21 mouse cellular contexts compared by ENCODE assay signal in genomic region chr11:95579455-95579854, GRCm38 (mm10). TPM values are rescaled to one million over a fixed set of nuclear protein-coding genes. Genes with fewer than 3 reads are reported as not detected.
DNase-seq lines count a peak whose midpoint lies in the region; ATAC-seq lines count a peak whose summit lies in the region.
"Had no signal": no experiment of that assay in that cellular context is flagged by ENCODE, and none has a peak within 500 bp of the region (broad histone marks: within the 10 kb centered on the region; RNA-seq: fewer than 3 reads in every experiment).

No protein-coding gene starts in this region.

- no peak for ATAC-seq in embryonic facial prominence, embryonic 13.5 days (ENCODE audit: insufficient number of reproducible peaks, insufficient read depth, low FRiP score, low TSS enrichment, low read depth)
- ATAC-seq in limb, embryonic 11.5 days (ENCODE audit: insufficient number of reproducible peaks, low FRiP score, low TSS enrichment, low read depth): no peak
- ATAC-seq in limb, embryonic 13.5 days (ENCODE audit: low FRiP score, low read depth): 0 out of 2 replicates have a peak, but pooled peaks have one; percentile 35
- ATAC-seq: activated CD4-positive, CD25-positive, alpha-beta regulatory T cell, adult 4 months; forebrain, embryonic 13.5 days; forebrain, embryonic 15.5 days; Patski had no signal

- no peaks in the 10 kb centered on the region for H3K36me3 ChIP-seq in embryonic facial prominence, embryonic 10.5 days (replicated peaks)
- 0 out of 2 replicates have a peak, but pooled peaks cover 5% of the 10 kb centered on the region for H3K36me3 ChIP-seq in embryonic facial prominence, embryonic 13.5 days
- H3K36me3 ChIP-seq in limb, embryonic 11.5 days (ENCODE audit: control insufficient read depth, insufficient read depth, low read length): no peaks in the 10 kb centered on the region
- H3K36me3 ChIP-seq in limb, embryonic 13.5 days: no peaks in the 10 kb centered on the region; the same call in 1 of the 2 replicates
- H3K36me3 ChIP-seq: forebrain, embryonic 15.5 days had no signal

- DNase-seq in embryonic facial prominence, embryonic 10.5 days (ENCODE audit: low spot score): no peak
- DNase-seq in limb, embryonic 11.5 days (ENCODE audit: low spot score): peak; percentile 72
- no peak for DNase-seq in urinary bladder, postnatal 14 days (ENCODE audit: low spot score)
- no peak for DNase-seq in layer of hippocampus, postnatal 10 days (ENCODE audit: low spot score in 2 of 2)
- no peak for DNase-seq in heart, adult 9 months (ENCODE audit: low spot score in 2 of 2)
- DNase-seq in urinary bladder, postnatal 36 days (ENCODE audit: low spot score in 2 of 2): no peak
- DNase-seq: adrenal gland, adult 8-10 months; adrenal gland, postnatal 14 days; adrenal gland, postnatal 36 days; cerebellum, adult 11-12 months; cerebellum, adult 2 months; cerebellum, adult 9-10 months; cerebellum, postnatal 10 days; cerebellum, postnatal 25 days had no signal

- H3K27ac ChIP-seq in embryonic facial prominence, embryonic 10.5 days (replicated peaks): 0 out of 2 replicates have a peak overlapping the region, but pooled peaks have one; percentile 1
- no peak overlapping the region for H3K27ac ChIP-seq in embryonic facial prominence, embryonic 13.5 days
- no peak overlapping the region; the same call in 1 of the 2 replicates for H3K27ac ChIP-seq in limb, embryonic 11.5 days (replicated peaks; ENCODE audit: low read depth, low read length)
- H3K27ac ChIP-seq in limb, embryonic 13.5 days: no peak overlapping the region; the same call in 1 of the 2 replicates
- H3K27ac ChIP-seq: forebrain, embryonic 13.5 days; forebrain, embryonic 15.5 days had no signal

- WGBS in embryonic facial prominence, embryonic 10.5 days: 29% methylated on average over 6 of the region's 6 CpGs
- WGBS in embryonic facial prominence, embryonic 13.5 days: 30% methylated on average over 6 of the region's 6 CpGs
- 6% methylated on average over 6 of the region's 6 CpGs for WGBS in limb, embryonic 11.5 days
- 4% methylated on average over 6 of the region's 6 CpGs for WGBS in limb, embryonic 13.5 days

- H3K27me3 ChIP-seq in embryonic facial prominence, embryonic 10.5 days (replicated peaks; ENCODE audit: low read depth, poor library complexity, severe bottlenecking): peaks cover 87% of the 10 kb centered on the region
- peaks cover 66% of the 10 kb centered on the region for H3K27me3 ChIP-seq in embryonic facial prominence, embryonic 13.5 days
- H3K27me3 ChIP-seq in limb, embryonic 11.5 days (ENCODE audit: control insufficient read depth, insufficient read depth, low read length): peaks cover 5% of the 10 kb centered on the region; the same call in 1 of the 2 replicates
- peaks cover 97% of the 10 kb centered on the region for H3K27me3 ChIP-seq in limb, embryonic 13.5 days

- no peak overlapping the region for H3K4me3 ChIP-seq in embryonic facial prominence, embryonic 10.5 days
- H3K4me3 ChIP-seq in embryonic facial prominence, embryonic 13.5 days: no peak overlapping the region
- H3K4me3 ChIP-seq in limb, embryonic 11.5 days (ENCODE audit: low read depth, low read length): no peak overlapping the region
- H3K4me3 ChIP-seq in limb, embryonic 13.5 days: no peak overlapping the region
- H3K4me3 ChIP-seq: forebrain, embryonic 13.5 days; forebrain, embryonic 15.5 days had no signal

- H3K4me2 ChIP-seq in embryonic facial prominence, embryonic 13.5 days: peak overlapping the region; percentile 3; the same call in 1 of the 2 replicates
- H3K4me2 ChIP-seq in limb, embryonic 11.5 days (ENCODE audit: low read depth, severe bottlenecking): peak overlapping the region; percentile 21
- H3K4me2 ChIP-seq in limb, embryonic 13.5 days (replicated peaks): peak overlapping the region; percentile 41
- H3K4me2 ChIP-seq: forebrain, embryonic 13.5 days; forebrain, embryonic 15.5 days had no signal

- H3K9ac ChIP-seq in embryonic facial prominence, embryonic 13.5 days: no peak overlapping the region
- H3K9ac ChIP-seq in limb, embryonic 11.5 days (ENCODE audit: low read length): no peak overlapping the region
- H3K9ac ChIP-seq in limb, embryonic 13.5 days: no peak overlapping the region
- H3K9ac ChIP-seq: forebrain, embryonic 13.5 days; forebrain, embryonic 15.5 days had no signal

- peaks cover 99% of the 10 kb centered on the region for H3K4me1 ChIP-seq in embryonic facial prominence, embryonic 10.5 days
- peaks cover 96% of the 10 kb centered on the region for H3K4me1 ChIP-seq in embryonic facial prominence, embryonic 13.5 days
- peaks cover 85% of the 10 kb centered on the region for H3K4me1 ChIP-seq in limb, embryonic 11.5 days (ENCODE audit: control insufficient read depth, insufficient read depth, low read length)
- peaks cover 99% of the 10 kb centered on the region for H3K4me1 ChIP-seq in limb, embryonic 13.5 days

- no peaks in the 10 kb centered on the region for H3K9me3 ChIP-seq in embryonic facial prominence, embryonic 10.5 days
- H3K9me3 ChIP-seq in embryonic facial prominence, embryonic 13.5 days: no peaks in the 10 kb centered on the region
- H3K9me3 ChIP-seq in limb, embryonic 11.5 days (ENCODE audit: control insufficient read depth, low read length): no peaks in the 10 kb centered on the region; the same call in 1 of the 2 replicates
- H3K9me3 ChIP-seq in limb, embryonic 13.5 days: no peaks in the 10 kb centered on the region
- H3K9me3 ChIP-seq: forebrain, embryonic 13.5 days; forebrain, embryonic 15.5 days had no signal

RNA-seq across cellular contexts. Expression of gene Ngfr, which starts 8.1 kb away (rescaled TPM):
- 21.7 and 23.5 TPM in 2 replicates for polyA plus RNA-seq in embryonic facial prominence, embryonic 10.5 days (2016; fragmentation: Nextera tagmentation; extraction: Ambion mirVana)
- 25.4 and 27.2 TPM in 2 replicates for polyA plus RNA-seq in embryonic facial prominence, embryonic 13.5 days (2015; fragmentation: Nextera tagmentation; extraction: Ambion mirVana)
- polyA plus RNA-seq in limb, embryonic 11.5 days (2014; fragmentation: Nextera tagmentation; extraction: Ambion mirVana): 12.4 and 13.4 TPM in 2 replicates
- polyA plus RNA-seq in limb, embryonic 13.5 days (2015; fragmentation: Nextera tagmentation; extraction: Ambion mirVana): 29.4 and 34.5 TPM in 2 replicates
- total RNA-seq in layer of hippocampus, postnatal 10 days (2021): 1 to 10 TPM; 2.4 to 3.6 TPM
- total RNA-seq: MEL had no signal
- polyA plus RNA-seq: activated CD4-positive, CD25-positive, alpha-beta regulatory T cell, adult 4 months had no signal
